19 mouse cellular contexts compared by ENCODE assay signal in genomic region chr2:144431286-144431825, GRCm38 (mm10).
"Had no signal": no experiment of that assay in that cellular context is flagged by ENCODE, and none has a peak within 500 bp of the region (broad histone marks: within the 10 kb centered on the region; RNA-seq: fewer than 3 reads in every experiment).

No protein-coding gene starts in this region.

- DNase-seq: kidney, adult 9 months; kidney, postnatal 4 days; liver, embryonic 13.5 days; liver, postnatal 0 days; lung, postnatal 14 days; right cerebral cortex, postnatal 4 days; thymus, adult 2 months; thymus, postnatal 25 days had no signal

- H3K9ac ChIP-seq: liver, embryonic 13.5 days; liver, postnatal 0 days; lung, embryonic 15.5 days; neural tube, embryonic 15.5 days; stomach, embryonic 15.5 days had no signal

- H3K4me2 ChIP-seq: liver, embryonic 13.5 days; lung, embryonic 15.5 days; midbrain, embryonic 11.5 days; neural tube, embryonic 15.5 days; stomach, embryonic 15.5 days had no signal

- H3K4me1 ChIP-seq: liver, embryonic 13.5 days; lung, embryonic 15.5 days; megakaryocyte, embryonic 14.5 days; neural tube, embryonic 15.5 days; stomach, embryonic 15.5 days had no signal

- H3K27me3 ChIP-seq: liver, embryonic 13.5 days; lung, embryonic 15.5 days; neural tube, embryonic 15.5 days; stomach, embryonic 15.5 days had no signal

- H3K27ac ChIP-seq: hindbrain, postnatal 0 days; kidney, postnatal 0 days; left cerebral cortex, adult 2 months; limb, embryonic 10.5 days; liver, embryonic 13.5 days; lung, embryonic 15.5 days; macrophage; neural tube, embryonic 15.5 days; stomach, embryonic 15.5 days had no signal

- ATAC-seq: hindbrain, postnatal 0 days; liver, postnatal 0 days; midbrain, embryonic 16.5 days had no signal

- H3K4me3 ChIP-seq: left cerebral cortex, adult 2 months; limb, embryonic 10.5 days; liver, embryonic 13.5 days; lung, embryonic 15.5 days; megakaryocyte, embryonic 14.5 days; neural tube, embryonic 15.5 days; stomach, embryonic 15.5 days had no signal

- H3K9me3 ChIP-seq: limb, embryonic 10.5 days; liver, embryonic 13.5 days; lung, embryonic 15.5 days; megakaryocyte, embryonic 14.5 days; neural tube, embryonic 15.5 days; stomach, embryonic 15.5 days had no signal

- H3K36me3 ChIP-seq: limb, embryonic 10.5 days; liver, embryonic 13.5 days; lung, embryonic 15.5 days; neural tube, embryonic 15.5 days; stomach, embryonic 15.5 days had no signal
